Mouse (Mus musculus) embryonic facial prominence, embryonic 14.5 days (tissue): ENCODE results near the gene Tcf7l2. TPM values are rescaled to one million over a fixed set of nuclear protein-coding genes. Genes with fewer than 3 reads are reported as not detected.

Experiments used
- ATAC-seq: fragments of 200-750 bp; cut with Nextera tagmentation; 2 replicates; pipeline ENCODE4 v1.8.0; 2017; ENCODE audit warnings: low read depth, moderate number of reproducible peaks, moderate TSS enrichment
- DNase-seq: peaks from one replicate; pipeline ENCODE4 v3.0.0-alpha.2; 2015; ENCODE audit warnings: low spot score
- H3K27ac ChIP-seq: fragments of 300-500 bp; sonication (generic); replicated peaks from 2 replicates; pipeline ENCODE4 v1.5.1; 2014; ENCODE audit warnings: low read depth, mild to moderate bottlenecking, low read length, moderate library complexity
- H3K27me3 ChIP-seq: fragments of 300-500 bp; sonication (generic); replicated peaks from 2 replicates; pipeline ENCODE4 v1.6.1; 2014; ENCODE audit warnings: low read length; ENCODE audit not compliant: control insufficient read depth, insufficient read depth
- H3K36me3 ChIP-seq: fragments of 300-500 bp; sonication (generic); 2 replicates; pipeline ENCODE4 v1.6.1; 2014; ENCODE audit warnings: low read length, mixed read lengths; ENCODE audit not compliant: control insufficient read depth, insufficient read depth
- H3K4me1 ChIP-seq: fragments of 300-500 bp; sonication (generic); 2 replicates; pipeline ENCODE4 v1.6.1; 2014; ENCODE audit warnings: antibody characterized with exemption, low read length; ENCODE audit not compliant: control insufficient read depth, insufficient read depth
- H3K4me2 ChIP-seq: fragments of 300-500 bp; sonication (generic); 2 replicates; pipeline ENCODE4 v1.6.1; 2014; ENCODE audit warnings: low read depth, mild to moderate bottlenecking, low read length, moderate library complexity, mixed read lengths
- H3K4me3 ChIP-seq: fragments of 300-500 bp; sonication (generic); 2 replicates; pipeline ENCODE4 v1.5.1; 2014; ENCODE audit warnings: low read depth, mild to moderate bottlenecking, low read length
- H3K9ac ChIP-seq: fragments of 300-500 bp; sonication (generic); 2 replicates; pipeline ENCODE4 v1.6.1; 2014; ENCODE audit warnings: low read depth, mild to moderate bottlenecking, low read length, moderate library complexity, mixed read lengths
- H3K9me3 ChIP-seq: fragments of 300-500 bp; sonication (generic); 2 replicates; pipeline ENCODE4 v1.6.1; 2016; ENCODE audit warnings: low read length; ENCODE audit not compliant: control insufficient read depth
- WGBS: fragments of 180-500 bp; shearing (Covaris S2); extraction: QIAGEN DNeasy Blood & Tissue Kit; methylation state at CpG from one replicate; pipeline ENCODE4 v1.1.7; 2014; 5-methylcytosine and 5-hydroxymethylcytosine counted together
- polyA plus RNA-seq: library from polyadenylated mRNA; unstranded; fragments of >200 nt; fragmentation: Nextera tagmentation; extraction: Ambion mirVana; gene quantifications from 2 replicates; pipeline ENCODE4 v1.2.1, GENCODE M21; 2014

Gene Tcf7l2
- polyA plus RNA-seq, 1 experiment from 2014 or later: 106 TPM

GRCm38 (mm10) chr19:55825001-55825827 lies 83.6 kb downstream of the Tcf7l2 start:
- H3K4me2 ChIP-seq: no peak overlapping the region
- 28% methylated on average over 8 of the region's 8 CpGs for WGBS
- DNase-seq (peak; percentile 83), ATAC-seq (peak; percentile 61; the same call in 1 of the 2 replicates)
- H3K27me3 ChIP-seq: no peaks in the 10 kb centered on the region
- H3K9ac ChIP-seq: no peak overlapping the region
- peak overlapping the region; percentile 61 for H3K27ac ChIP-seq
- H3K4me1 ChIP-seq: peaks cover 43% of the 10 kb centered on the region
- H3K9me3 ChIP-seq: no peaks in the 10 kb centered on the region
- H3K36me3 ChIP-seq: peaks cover 19% of the 10 kb centered on the region; the same call in 1 of the 2 replicates
- H3K4me3 ChIP-seq: no peak overlapping the region

- Histone ChIP-seq H3K27me3 (no peaks in the 10 kb centered on the region), H3K4me2 (no peak overlapping the region), H3K9me3 (no peaks in the 10 kb centered on the region), H3K4me3 (no peak overlapping the region), H3K9ac (no peak overlapping the region), H3K27ac (peak overlapping the region; percentile 68), H3K4me1 (peaks cover 45% of the 10 kb centered on the region), H3K36me3 (0 out of 2 replicates have a peak, but pooled peaks cover 10% of the 10 kb centered on the region)
- WGBS: 47% methylated on average over 10 of the region's 10 CpGs
- peak; percentile 58 for DNase-seq
- 0 out of 2 replicates have a peak, but pooled peaks have one; percentile 3 for ATAC-seq
Measured at GRCm38 (mm10) chr19:55825951-55826507, 84.4 kb downstream of the Tcf7l2 start.

GRCm38 (mm10) chr19:55827613-55828259 lies 86.1 kb downstream of the Tcf7l2 start:
- DNase-seq (no peak), ATAC-seq (no peak)
- Histone ChIP-seq H3K4me2 (no peak overlapping the region), H3K27ac (no peak overlapping the region; the same call in 1 of the 2 replicates), H3K9me3 (no peaks in the 10 kb centered on the region), H3K4me3 (no peak overlapping the region), H3K27me3 (no peaks in the 10 kb centered on the region), H3K4me1 (peaks cover 57% of the 10 kb centered on the region), H3K9ac (no peak overlapping the region), H3K36me3 (0 out of 2 replicates have a peak, but pooled peaks cover 1% of the 10 kb centered on the region)
- WGBS: 77% methylated on average over 13 of the region's 13 CpGs

GRCm38 (mm10) chr19:55830976-55831559 lies 89.4 kb downstream of the Tcf7l2 start:
- WGBS: 79% methylated on average over 9 of the region's 9 CpGs
- Histone ChIP-seq H3K4me1 (peaks cover 32% of the 10 kb centered on the region), H3K4me2 (no peak overlapping the region), H3K36me3 (0 out of 2 replicates have a peak, but pooled peaks cover 7% of the 10 kb centered on the region), H3K27ac (no peak overlapping the region), H3K27me3 (no peaks in the 10 kb centered on the region), H3K9me3 (peaks cover 6% of the 10 kb centered on the region), H3K9ac (no peak overlapping the region), H3K4me3 (no peak overlapping the region)
- DNase-seq (no peak), ATAC-seq (no peak)

GRCm38 (mm10) chr19:55832122-55832521 lies 90.5 kb downstream of the Tcf7l2 start:
- 33% methylated on average over 4 of the region's 4 CpGs for WGBS
- ATAC-seq (no peak), DNase-seq (peak; percentile 69)
- no peak overlapping the region for H3K4me2 ChIP-seq
- H3K4me3 ChIP-seq: no peak overlapping the region
- H3K27ac ChIP-seq: no peak overlapping the region; the same call in 1 of the 2 replicates
- H3K4me1 ChIP-seq: peaks cover 33% of the 10 kb centered on the region
- H3K36me3 ChIP-seq: 0 out of 2 replicates have a peak, but pooled peaks cover 7% of the 10 kb centered on the region
- peaks cover 6% of the 10 kb centered on the region for H3K9me3 ChIP-seq
- H3K27me3 ChIP-seq: no peaks in the 10 kb centered on the region
- no peak overlapping the region for H3K9ac ChIP-seq

GRCm38 (mm10) chr19:55833807-55834385 lies 92.3 kb downstream of the Tcf7l2 start:
- Histone ChIP-seq H3K27me3 (no peaks in the 10 kb centered on the region), H3K4me1 (peaks cover 40% of the 10 kb centered on the region), H3K27ac (0 out of 2 replicates have a peak overlapping the region, but pooled peaks have one; percentile 24), H3K4me2 (no peak overlapping the region), H3K9me3 (peaks cover 6% of the 10 kb centered on the region), H3K4me3 (no peak overlapping the region), H3K36me3 (0 out of 2 replicates have a peak, but pooled peaks cover 7% of the 10 kb centered on the region), H3K9ac (no peak overlapping the region)
- DNase-seq (no peak), ATAC-seq (no peak)
- 82% methylated on average over 4 of the region's 4 CpGs for WGBS

GRCm38 (mm10) chr19:55836930-55837687 lies 95.5 kb downstream of the Tcf7l2 start:
- H3K9ac ChIP-seq: no peak overlapping the region
- no peak overlapping the region for H3K4me2 ChIP-seq
- H3K4me3 ChIP-seq: no peak overlapping the region
- 0 out of 2 replicates have a peak, but pooled peaks have one; percentile 17 for ATAC-seq
- peak overlapping the region; percentile 82; the same call in 1 of the 2 replicates for H3K27ac ChIP-seq
- no peak for DNase-seq
- H3K9me3 ChIP-seq: peaks cover 6% of the 10 kb centered on the region
- H3K4me1 ChIP-seq: peaks cover 49% of the 10 kb centered on the region
- 71% methylated on average over 4 of the region's 5 CpGs for WGBS
- H3K27me3 ChIP-seq: no peaks in the 10 kb centered on the region
- H3K36me3 ChIP-seq: 0 out of 2 replicates have a peak, but pooled peaks cover 7% of the 10 kb centered on the region
